Mouse (Mus musculus) ES-E14 (cell line): Measurements from ENCODE around the gene Slc7a1.

ENCODE experiments used
- CHD2 ChIP-seq: IDR thresholded peaks from 2 replicates; pipeline ENCODE4 v1.6.1; 2014; ENCODE audit warnings: mild to moderate bottlenecking, low read depth, low read length, inconsistent platforms
- HCFC1 ChIP-seq: IDR thresholded peaks from 2 replicates; pipeline ENCODE4 v1.6.1; 2012; ENCODE audit warnings: low read length, inconsistent platforms, borderline replicate concordance; ENCODE audit not compliant: insufficient read depth
- MAFK ChIP-seq: IDR thresholded peaks from 2 replicates; pipeline ENCODE4 v1.6.1; 2014; ENCODE audit warnings: mild to moderate bottlenecking, low read depth, low read length, inconsistent platforms; ENCODE audit not compliant: insufficient read depth
- ZC3H11A ChIP-seq: IDR thresholded peaks from 2 replicates; pipeline ENCODE4 v1.6.1; 2012; ENCODE audit warnings: low read depth, mild to moderate bottlenecking, inconsistent platforms, low read length, borderline replicate concordance
- ZNF384 ChIP-seq: IDR thresholded peaks from 2 replicates; pipeline ENCODE4 v1.6.1; 2012; ENCODE audit warnings: low read depth, low read length, inconsistent platforms

DNA sequence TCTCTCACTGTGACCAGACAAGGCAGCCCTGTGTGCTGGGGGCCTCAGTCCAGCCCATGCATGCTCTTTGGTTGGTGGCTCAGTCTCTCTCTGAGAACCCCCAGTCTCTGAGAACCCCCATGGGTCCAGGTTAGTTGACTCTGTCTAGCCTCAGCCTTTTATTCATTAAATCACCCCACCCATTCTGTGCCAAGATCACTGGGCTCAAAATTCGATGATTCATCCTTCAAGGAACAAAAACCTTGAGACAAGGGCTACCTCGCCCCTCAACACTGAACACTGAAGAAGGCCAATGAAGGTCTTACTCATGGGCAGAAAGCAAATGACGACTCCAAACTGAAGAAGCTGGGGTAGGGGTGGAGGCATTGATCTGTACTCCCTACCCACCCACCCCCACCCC is 31.9 kb downstream of the Slc7a1 start:
- TF ChIP-seq CHD2 (no peak), HCFC1 (no peak), ZNF384 (no peak), ZC3H11A (no peak), MAFK (no peak)
